Mouse (Mus musculus): ENCODE data around the gene Psen2.

Gene Psen2

GRCm38 (mm10) chr1:180195703-180196381, 67.4 kb downstream of the Psen2 start:
- DNase-seq, result peak; percentile 99

GRCm38 (mm10) chr1:180194781-180195471, 68.3 kb downstream of the Psen2 start:
- DNase-seq, result peak; percentile 23

GRCm38 (mm10) chr1:180194048-180194447, 69.2 kb downstream of the Psen2 start:
- no peak for DNase-seq

- no peak for DNase-seq
These were observed 69.8 kb downstream of the Psen2 start for GRCm38 (mm10) chr1:180193391-180193935.

GRCm38 (mm10) chr1:180192866-180193265, 70.4 kb downstream of the Psen2 start:
- no peak for DNase-seq

GRCm38 (mm10) chr1:180191651-180192220, 71.5 kb downstream of the Psen2 start:
- no peak for DNase-seq

- no peak for DNase-seq
These were observed 72.1 kb downstream of the Psen2 start for GRCm38 (mm10) chr1:180191112-180191511.

GRCm38 (mm10) chr1:180188951-180189350, 74.3 kb downstream of the Psen2 start:
- no peak for DNase-seq

- no peak for DNase-seq
These were observed 76.9 kb downstream of the Psen2 start for GRCm38 (mm10) chr1:180186371-180186770.

GRCm38 (mm10) chr1:180185877-180186276, 77.4 kb downstream of the Psen2 start:
- no peak for DNase-seq

GRCm38 (mm10) chr1:180184768-180185167, 78.5 kb downstream of the Psen2 start:
- no peak for DNase-seq

- no peak for DNase-seq
These were observed 79.6 kb downstream of the Psen2 start for GRCm38 (mm10) chr1:180183525-180184159.

- DNase-seq, result no peak
These were observed 80.5 kb downstream of the Psen2 start for GRCm38 (mm10) chr1:180182731-180183130.

GRCm38 (mm10) chr1:180181966-180182319, 81.3 kb downstream of the Psen2 start:
- DNase-seq, result no peak

- DNase-seq, result no peak
These were observed 81.8 kb downstream of the Psen2 start for GRCm38 (mm10) chr1:180181304-180181965.

- DNase-seq, result no peak
These were observed 83.4 kb downstream of the Psen2 start for GRCm38 (mm10) chr1:180179840-180180239.

- no peak for DNase-seq
These were observed 84.1 kb downstream of the Psen2 start for GRCm38 (mm10) chr1:180179100-180179499.

GRCm38 (mm10) chr1:180178340-180178739, 84.9 kb downstream of the Psen2 start:
- DNase-seq, result no peak
